Mouse (Mus musculus): ENCODE measurements around the gene Galp.
"Not testable (repeated sequence)": the region's sequence is repeated elsewhere in the genome, so short reads cannot be mapped to it uniquely, and the experiment has no call there.

The Galp gene

GRCm38 (mm10) chr7:6174365-6174987, 22.4 kb upstream of the Galp start:
- in situ Hi-C loops (cut with MboI; ENCODE audit: low sequenced_read_pairs), result loop anchor here (10.0 kb wide), 1 partner anchor 50 kb away; no protein-coding TSS in a partner anchor

- in situ Hi-C loops (cut with MboI; ENCODE audit: low sequenced_read_pairs), result loop anchor here (10.0 kb wide), 1 partner anchor 54 kb away; no protein-coding TSS in a partner anchor
Measured at GRCm38 (mm10) chr7:6179013-6179412, 17.9 kb upstream of the Galp start.

GRCm38 (mm10) chr7:6182882-6183281, 14.0 kb upstream of the Galp start:
- in situ Hi-C loops (cut with MboI; ENCODE audit: low sequenced_read_pairs), result no loop called here

- in situ Hi-C loops (cut with MboI; ENCODE audit: low sequenced_read_pairs), result no loop called here
Measured at GRCm38 (mm10) chr7:6183802-6184201, 13.1 kb upstream of the Galp start.

- in situ Hi-C loops (cut with MboI; ENCODE audit: low sequenced_read_pairs), result no loop called here
Measured at GRCm38 (mm10) chr7:6184521-6184920, 12.4 kb upstream of the Galp start.

GRCm38 (mm10) chr7:6185391-6185790, 11.5 kb upstream of the Galp start:
- in situ Hi-C loops (cut with MboI; ENCODE audit: low sequenced_read_pairs), result no loop called here

GRCm38 (mm10) chr7:6186176-6186575, 10.7 kb upstream of the Galp start:
- in situ Hi-C loops (cut with MboI; ENCODE audit: low sequenced_read_pairs), result no loop called here

GRCm38 (mm10) chr7:6186756-6187155, 10.1 kb upstream of the Galp start:
- in situ Hi-C loops (cut with MboI; ENCODE audit: low sequenced_read_pairs), result no loop called here

GRCm38 (mm10) chr7:6189542-6189941, 7.3 kb upstream of the Galp start:
- in situ Hi-C loops (cut with MboI; ENCODE audit: low sequenced_read_pairs), result no loop called here

GRCm38 (mm10) chr7:6191376-6191775, 5.5 kb upstream of the Galp start:
- in situ Hi-C loops (cut with MboI; ENCODE audit: low sequenced_read_pairs), result no loop called here

- in situ Hi-C loops (cut with MboI; ENCODE audit: low sequenced_read_pairs), result no loop called here
Measured at GRCm38 (mm10) chr7:6194129-6194528, 2.8 kb upstream of the Galp start.

- in situ Hi-C loops (cut with MboI; ENCODE audit: low sequenced_read_pairs), result no loop called here
Measured at GRCm38 (mm10) chr7:6195777-6196176, 1.1 kb upstream of the Galp start.

- in situ Hi-C loops (cut with MboI; ENCODE audit: low sequenced_read_pairs), result no loop called here
Measured at GRCm38 (mm10) chr7:6204200-6204599, 7.3 kb downstream of the Galp start.

- in situ Hi-C loops (cut with MboI; ENCODE audit: low sequenced_read_pairs), result no loop called here
Measured at GRCm38 (mm10) chr7:6213144-6213543, 16.3 kb downstream of the Galp start.

- in situ Hi-C loops (cut with MboI; ENCODE audit: low sequenced_read_pairs), result not testable (repeated sequence)
Measured at GRCm38 (mm10) chr7:6214691-6215090, 17.8 kb downstream of the Galp start.

GRCm38 (mm10) chr7:6220147-6220546, 23.3 kb downstream of the Galp start:
- in situ Hi-C loops (cut with MboI; ENCODE audit: low sequenced_read_pairs), result no loop called here

GRCm38 (mm10) chr7:6221978-6222377, 25.1 kb downstream of the Galp start, which contains the start of gene Zscan5b:
TSS of gene Zscan5b (plus strand) at chr7:6222278.
- in situ Hi-C loops (cut with MboI; ENCODE audit: low sequenced_read_pairs), result no loop called here

GRCm38 (mm10) chr7:6228491-6228890, 31.6 kb downstream of the Galp start:
- in situ Hi-C loops (cut with MboI; ENCODE audit: low sequenced_read_pairs), result not testable (repeated sequence)

- in situ Hi-C loops (cut with MboI; ENCODE audit: low sequenced_read_pairs), result no loop called here
Measured at GRCm38 (mm10) chr7:6239787-6240186, 42.9 kb downstream of the Galp start.

- in situ Hi-C loops (cut with MboI; ENCODE audit: low sequenced_read_pairs), result not testable (repeated sequence)
Measured at GRCm38 (mm10) chr7:6240841-6241425, 44.0 kb downstream of the Galp start.

- in situ Hi-C loops (cut with MboI; ENCODE audit: low sequenced_read_pairs), result no loop called here
Measured at GRCm38 (mm10) chr7:6244361-6245292, 47.7 kb downstream of the Galp start.

- in situ Hi-C loops (cut with MboI; ENCODE audit: low sequenced_read_pairs), result no loop called here
Measured at GRCm38 (mm10) chr7:6252410-6252809, 55.5 kb downstream of the Galp start, which contains the start of gene Epp13. TSS of gene Epp13 (plus strand) at chr7:6252710.

Measured in CH12F3 (cell line).